Mouse (Mus musculus) left cerebral cortex, postnatal 36 days (tissue): ENCODE results near the gene Aim2. TPM values are rescaled to one million over a fixed set of nuclear protein-coding genes. Genes with fewer than 3 reads are reported as not detected.
A peak's percentile ranks its signal among the peaks of the same experiment; 100 is the strongest.
"Not testable (repeated sequence)": the region's sequence is repeated elsewhere in the genome, so short reads cannot be mapped to it uniquely, and the experiment has no call there.

Experiments
- DNase-seq, 2 experiments: peaks; one replicate each; pipeline ENCODE4 v3.0.0; 2021 to 2022; ENCODE audit warnings: low spot score in 2 of 2, mixed read lengths in 1 of 2
- intact Hi-C: fragments of 180-260 bp; cut with DNase I; formaldehyde crosslinking; loops from one replicate; pipeline ENCODE4 v1.15.1; 2025
- total RNA-seq, 2 experiments: library from RNA; stranded (reverse); gene quantifications; 2 replicates each; pipeline ENCODE4 v1.2.3; 2021

Gene Aim2
- total RNA-seq, result 1 to 10 TPM; 1.3 to 2.5 TPM

- intact Hi-C loops, result no loop called here
- DNase-seq, result no peak
Measured at GRCm38 (mm10) chr1:173350372-173350957, at the start of gene Aim2. TSS of gene Aim2 (plus strand) at chr1:173350879.

DNA sequence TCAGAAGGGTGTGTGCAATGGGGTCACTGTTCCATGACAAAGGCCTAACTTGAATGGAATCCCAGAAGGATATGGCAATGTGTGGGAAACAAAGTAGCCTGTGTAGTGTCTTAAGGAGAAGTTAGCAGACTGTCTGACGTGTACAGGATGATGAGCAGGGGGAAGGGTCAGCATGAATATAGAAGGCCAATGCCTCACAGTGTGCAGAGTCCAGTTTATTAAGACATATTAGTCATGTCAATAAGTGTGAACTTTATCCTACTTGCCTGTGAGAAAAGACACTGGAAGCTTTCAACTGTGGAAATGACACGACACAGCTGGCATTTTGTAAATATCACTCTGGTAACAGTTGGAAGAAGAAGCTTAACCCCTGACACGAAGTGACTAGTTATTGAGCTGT is 47.9 kb upstream of the Aim2 start:
- DNase-seq, intact Hi-C loops: not testable (repeated sequence)

GRCm38 (mm10) chr1:173313535-173314050 is 37.1 kb upstream of the Aim2 start:
- intact Hi-C loops, DNase-seq: not testable (repeated sequence)

- intact Hi-C loops, result no loop called here
Measured at GRCm38 (mm10) chr1:173315725-173316124, 35.0 kb upstream of the Aim2 start.

GRCm38 (mm10) chr1:173317925-173318477 is 32.7 kb upstream of the Aim2 start:
- intact Hi-C loops, result no loop called here
- no peak for DNase-seq

More at GRCm38 (mm10) chr1:173315725-173316124, 35.0 kb upstream of the Aim2 start:
- no peak for DNase-seq

GRCm38 (mm10) chr1:173321593-173322248 is 29.0 kb upstream of the Aim2 start:
- DNase-seq, result no peak
- intact Hi-C loops, result loop anchor here (2.0 to 5.0 kb wide), 3 partner anchors 55 to 689 kb away; partner anchors contain the start of gene Dusp23

DNA sequence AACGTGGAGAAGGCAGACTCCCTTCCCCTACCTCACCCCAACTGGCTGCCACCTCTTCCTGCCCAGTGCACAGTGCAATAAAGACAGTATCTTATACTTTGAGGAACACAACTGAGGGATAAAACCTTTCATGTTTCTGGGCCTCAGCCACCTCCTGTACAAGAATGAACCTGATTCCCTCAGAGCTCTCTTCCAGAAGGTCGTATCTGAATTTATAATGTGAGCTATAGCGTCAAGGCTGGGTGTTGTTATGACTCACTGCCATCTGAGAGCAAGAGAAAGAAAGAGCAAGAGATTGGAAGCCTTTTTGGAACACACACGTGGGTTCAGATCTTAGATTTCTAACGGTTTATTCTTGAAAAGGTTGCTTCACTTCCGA is 28.4 kb upstream of the Aim2 start:
- intact Hi-C loops, result loop anchor here (2.0 to 5.0 kb wide), 3 partner anchors 55 to 690 kb away; partner anchors contain the start of gene Dusp23
- no peak for DNase-seq

DNA sequence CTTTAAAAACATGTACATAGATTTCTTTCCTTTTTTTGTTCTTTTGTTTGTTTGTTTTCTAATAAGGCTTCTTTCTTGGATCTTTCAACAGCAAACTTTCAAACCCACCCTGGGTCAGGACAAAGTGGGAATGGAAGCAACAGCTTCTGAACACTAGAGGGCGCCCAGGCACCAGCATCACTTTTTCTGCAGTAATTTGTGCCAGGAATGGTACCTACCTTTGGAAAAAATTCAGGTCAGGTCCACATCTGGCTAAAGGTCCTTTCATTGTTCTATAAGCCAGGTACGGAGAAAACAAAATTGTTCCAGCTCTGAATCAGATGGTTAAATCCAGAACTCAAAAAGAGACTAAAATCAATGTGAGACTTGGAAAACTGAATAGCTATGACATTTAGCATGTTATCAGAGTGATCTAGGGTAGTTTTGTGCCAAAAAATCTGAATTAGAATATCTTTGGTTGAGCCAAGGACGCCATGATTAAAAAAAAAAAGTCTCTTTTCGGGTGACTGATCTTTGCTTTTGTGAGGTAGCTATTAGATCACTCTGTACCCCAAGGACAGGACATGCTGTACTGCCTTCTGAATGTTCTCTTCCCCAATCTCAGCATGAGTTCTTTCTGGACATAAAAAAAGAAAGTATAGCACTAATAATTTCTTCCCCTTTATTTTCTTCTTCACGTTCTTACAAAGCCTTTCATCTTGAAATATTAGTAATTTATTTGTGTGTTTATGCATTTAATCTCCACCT is 26.7 kb upstream of the Aim2 start:
- DNase-seq, result no peak
- intact Hi-C loops, result loop anchor here (2.0 to 5.0 kb wide), 3 partner anchors 53 to 692 kb away; partner anchors contain the start of gene Dusp23

DNA sequence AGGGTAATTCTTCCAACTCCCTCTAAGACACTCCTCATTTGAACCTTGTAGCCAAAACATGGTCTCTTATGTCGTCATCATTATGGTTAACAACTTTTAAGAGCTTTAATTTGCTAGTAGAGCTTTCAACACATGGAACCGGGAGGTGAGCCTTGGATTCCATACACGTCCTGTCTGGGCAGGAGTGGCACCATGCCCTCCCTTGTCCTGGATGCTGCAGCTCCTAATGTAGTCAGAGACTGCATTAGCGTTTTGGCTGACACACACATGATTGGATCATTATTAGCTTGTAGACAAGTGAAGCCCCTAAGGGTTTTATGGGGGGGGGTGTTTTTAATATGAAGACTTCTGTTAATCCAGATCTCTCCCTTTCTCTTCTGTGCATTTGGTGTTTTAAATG is 25.7 kb upstream of the Aim2 start:
- intact Hi-C loops, result loop anchor here (5.0 kb wide), 2 partner anchors 72 to 693 kb away; partner anchors contain the start of gene Dusp23
- DNase-seq, result no peak

- no peak for DNase-seq
- intact Hi-C loops, result no loop called here
Measured at GRCm38 (mm10) chr1:173325395-173325794, 25.3 kb upstream of the Aim2 start.

- no peak for DNase-seq
- intact Hi-C loops, result no loop called here
Measured at GRCm38 (mm10) chr1:173326552-173326951, 24.1 kb upstream of the Aim2 start.

DNA sequence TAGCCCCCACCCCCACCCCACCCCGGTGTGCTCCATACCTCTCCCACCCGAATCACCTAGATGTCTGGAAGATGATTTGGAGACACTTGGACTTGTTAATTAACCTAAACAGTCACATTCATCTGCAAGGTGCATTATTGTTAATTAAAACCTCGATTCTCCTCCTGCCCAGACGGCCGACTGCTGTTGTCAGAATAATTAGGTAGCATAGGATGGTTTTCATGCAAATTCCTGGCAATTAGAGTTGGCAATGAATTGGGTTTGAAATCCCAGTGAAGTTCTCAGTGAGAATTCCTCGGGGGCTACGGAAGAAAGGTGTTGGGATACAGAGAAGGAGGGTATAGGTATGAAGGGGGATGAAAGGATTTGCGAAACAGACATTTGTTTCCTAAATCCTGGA is 22.2 kb upstream of the Aim2 start:
- intact Hi-C loops, result no loop called here
- no peak for DNase-seq

- intact Hi-C loops, result no loop called here
Measured at GRCm38 (mm10) chr1:173329185-173329584, 21.5 kb upstream of the Aim2 start.

DNA sequence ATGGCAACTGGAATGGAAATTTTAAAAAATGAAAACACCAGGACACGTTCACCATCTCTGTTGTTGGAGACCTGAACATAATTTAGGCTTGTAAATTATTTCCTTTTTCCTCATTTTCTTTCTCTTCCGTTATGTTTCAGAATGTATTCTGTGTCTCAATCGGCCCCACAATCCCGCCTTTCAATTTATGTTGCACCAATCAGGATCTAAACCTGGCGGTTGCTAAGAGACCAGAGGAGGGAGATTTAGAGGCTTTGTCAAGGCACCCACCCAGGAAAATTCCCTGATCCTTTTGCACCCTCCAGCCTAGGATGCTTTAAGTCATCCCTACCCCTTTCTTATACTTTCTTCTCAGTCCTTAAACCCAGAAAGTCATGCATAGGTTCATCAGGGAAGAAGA is 20.9 kb upstream of the Aim2 start:
- intact Hi-C loops, result no loop called here
- DNase-seq, result no peak

More at GRCm38 (mm10) chr1:173329185-173329584, 21.5 kb upstream of the Aim2 start:
- no peak for DNase-seq

DNA sequence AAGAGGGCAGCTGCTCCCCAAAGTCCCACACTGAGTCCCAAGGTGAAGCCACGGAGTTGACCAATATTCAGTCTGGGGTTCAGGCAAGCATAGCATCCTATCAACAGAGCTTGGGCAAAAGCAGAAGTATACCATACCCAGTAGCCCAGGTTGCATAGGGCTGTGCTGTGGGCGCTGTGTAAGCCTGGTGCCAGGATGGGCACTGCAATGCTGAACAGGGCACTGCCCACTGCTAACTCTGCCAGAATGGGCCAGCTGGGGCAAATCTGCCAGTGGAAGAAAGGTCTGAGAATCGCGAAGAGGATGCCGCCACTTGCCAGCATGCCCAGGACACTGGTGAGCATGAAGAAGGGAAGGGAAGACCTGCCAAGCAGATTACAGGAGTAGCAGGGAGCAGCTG is 18.3 kb upstream of the Aim2 start:
- intact Hi-C loops, result no loop called here
- DNase-seq, result no peak

GRCm38 (mm10) chr1:173333312-173334253 is 17.1 kb upstream of the Aim2 start, which contains the start of gene Ackr1:
TSS of gene Ackr1 (minus strand) at chr1:173333750.
- intact Hi-C loops, result no loop called here
- DNase-seq, result no peak

GRCm38 (mm10) chr1:173335903-173336302 is 14.8 kb upstream of the Aim2 start:
- no peak for DNase-seq
- intact Hi-C loops, result no loop called here

DNA sequence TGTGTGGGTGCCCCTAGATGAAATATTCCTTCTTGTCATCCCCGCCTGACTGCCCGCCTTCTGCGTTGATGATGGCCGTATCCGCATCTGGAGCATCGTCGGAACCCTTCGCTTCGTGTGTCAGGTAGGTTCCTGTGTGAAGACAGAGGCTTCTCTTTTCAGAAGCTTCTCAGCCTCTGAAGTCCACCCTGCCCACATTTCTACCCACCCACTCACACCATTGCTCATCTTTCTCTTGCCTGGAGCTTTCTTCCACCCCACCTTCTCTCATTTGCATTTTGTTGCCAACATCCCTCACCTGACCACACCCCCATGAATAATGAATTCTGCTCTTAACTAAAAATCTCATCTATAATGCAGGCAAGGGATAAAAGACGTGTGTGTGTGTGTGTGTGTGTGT is 13.7 kb upstream of the Aim2 start:
- intact Hi-C loops, result no loop called here
- DNase-seq, result no peak

DNA sequence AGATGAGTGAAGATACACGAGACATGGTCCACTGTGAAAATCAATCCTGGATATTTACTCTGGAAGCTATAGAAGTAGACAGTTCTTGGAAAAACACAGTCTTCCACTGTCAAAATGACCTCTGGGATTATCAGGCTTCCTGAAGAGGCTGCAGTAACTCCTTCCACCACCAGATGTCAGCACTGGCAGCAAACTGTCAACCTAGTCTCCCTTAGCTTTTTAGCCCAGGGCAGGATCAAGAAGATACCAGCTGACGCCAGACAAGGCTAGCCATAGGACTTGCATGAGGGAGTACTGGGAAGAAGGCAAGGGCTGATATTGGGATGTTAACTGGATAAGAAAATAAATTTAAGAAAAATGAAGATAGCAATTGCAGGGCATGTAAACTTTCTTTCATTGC is 11.1 kb upstream of the Aim2 start:
- intact Hi-C loops, result loop anchor here (1.0 kb wide), 1 partner anchor 38 kb away; no protein-coding TSS in a partner anchor
- DNase-seq, result peak in 1 of 2 experiments; percentile 57
